Mouse (Mus musculus): Measurements from ENCODE around the gene Lrrc75a. TPM values are rescaled to one million over a fixed set of nuclear protein-coding genes. Genes with fewer than 3 reads are reported as not detected.

Lrrc75a gene
- polyA plus RNA-seq, 1 experiment from 2014 or later = 18.6 TPM

DNA sequence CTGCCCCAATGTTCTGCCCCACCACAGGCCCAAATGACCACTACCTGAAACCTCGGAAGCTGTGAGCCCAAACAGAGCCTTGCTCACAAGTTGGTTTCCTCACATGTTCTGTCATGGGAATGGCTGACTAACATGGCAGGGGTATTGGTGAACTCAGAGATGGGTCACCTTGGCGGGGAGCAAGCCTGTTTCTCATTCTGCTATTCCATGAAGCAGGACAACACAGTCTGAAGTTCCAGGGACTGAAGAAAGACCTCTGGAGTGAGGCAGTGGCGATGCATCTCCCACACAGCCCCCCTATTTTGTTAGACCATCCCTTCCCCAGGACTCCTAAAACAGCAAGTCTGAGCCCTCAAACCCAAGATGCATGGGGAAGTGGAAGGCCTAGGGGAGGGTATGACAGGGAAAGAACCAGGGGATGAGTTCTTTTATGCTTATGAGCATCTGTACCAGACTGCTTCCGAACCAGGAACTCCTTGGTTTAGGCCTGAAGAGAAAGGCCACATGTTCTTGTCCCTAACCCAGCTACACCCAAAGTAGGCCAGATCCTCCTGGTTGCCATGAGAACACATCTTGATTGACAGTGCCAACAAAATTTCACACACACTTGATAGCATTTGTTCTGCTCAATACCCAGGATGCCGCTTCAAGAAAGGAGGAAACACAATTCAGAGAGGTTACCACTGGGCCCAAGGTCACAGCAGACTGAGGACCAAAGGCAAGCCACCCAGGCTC lies 3.6 kb downstream of the Lrrc75a start:
- H3K9me3 ChIP-seq (replicated peaks) = no peaks in the 10 kb centered on the region
- H3K27ac ChIP-seq (ENCODE audit: poor library complexity, severe bottlenecking) = peak overlapping the region; percentile 95
- peak overlapping the region; percentile 96 for H3K4me2 ChIP-seq
- no peaks in the 10 kb centered on the region; the same call in 1 of the 2 replicates for H3K36me3 ChIP-seq
- peak overlapping the region; percentile 97; the same call in 1 of the 2 replicates for H3K9ac ChIP-seq
- ATAC-seq (ENCODE audit: insufficient number of reproducible peaks, low FRiP score) = no peak
- 0 out of 2 replicates have a peak overlapping the region, but pooled peaks have one; percentile 98 for H3K4me3 ChIP-seq
- WGBS = 82% methylated on average over 5 of the region's 5 CpGs
- peaks cover 78% of the 10 kb centered on the region for H3K4me1 ChIP-seq (replicated peaks)
- H3K27me3 ChIP-seq (replicated peaks) = no peaks in the 10 kb centered on the region

DNA sequence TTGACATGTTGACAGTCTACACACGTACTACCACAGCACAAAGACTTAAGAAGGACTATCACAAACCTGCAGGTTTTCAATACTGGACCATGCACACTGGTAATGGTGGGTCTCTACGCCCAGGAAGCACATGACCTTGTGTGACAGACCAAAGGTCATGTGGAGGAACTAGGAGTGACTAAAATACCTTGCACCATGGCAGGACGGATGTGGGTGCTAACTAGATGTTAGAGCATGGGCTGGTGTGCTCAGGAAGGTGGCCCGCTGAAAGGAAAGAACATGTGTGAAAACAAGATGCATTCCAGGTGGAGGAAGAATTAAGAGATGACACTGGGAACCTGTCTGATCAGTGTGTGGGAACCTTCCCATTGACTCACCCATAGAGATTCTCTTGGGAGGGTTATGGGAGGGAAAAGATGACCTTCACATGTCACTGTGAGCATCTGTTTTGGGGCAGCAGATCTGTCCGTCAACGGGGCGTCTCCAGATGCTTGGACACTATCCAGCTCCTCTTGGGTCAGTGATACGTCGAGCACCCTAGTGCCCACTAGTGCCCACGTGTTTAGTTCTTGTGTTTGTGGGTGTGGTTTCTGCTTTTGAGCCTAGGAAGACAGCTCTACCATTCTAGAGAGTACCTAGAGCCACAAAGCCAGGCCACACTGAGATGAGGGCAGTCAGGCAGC lies 4.5 kb downstream of the Lrrc75a start:
- no peak overlapping the region for H3K4me3 ChIP-seq
- 63% methylated on average over 10 of the region's 10 CpGs for WGBS
- peak overlapping the region; percentile 95 for H3K27ac ChIP-seq (ENCODE audit: poor library complexity, severe bottlenecking)
- H3K4me1 ChIP-seq (replicated peaks) = peaks cover 87% of the 10 kb centered on the region
- 0 out of 2 replicates have a peak overlapping the region, but pooled peaks have one; percentile 3 for H3K4me2 ChIP-seq
- 0 out of 2 replicates have a peak overlapping the region, but pooled peaks have one; percentile 54 for H3K9ac ChIP-seq
- ATAC-seq (ENCODE audit: insufficient number of reproducible peaks, low FRiP score) = no peak
- no peaks in the 10 kb centered on the region for H3K9me3 ChIP-seq (replicated peaks)
- H3K27me3 ChIP-seq (replicated peaks) = no peaks in the 10 kb centered on the region
- H3K36me3 ChIP-seq = no peaks in the 10 kb centered on the region; the same call in 1 of the 2 replicates

GRCm38 (mm10) chr11:62643011-62643631 lies 5.2 kb downstream of the Lrrc75a start:
- peak overlapping the region; percentile 95 for H3K27ac ChIP-seq (ENCODE audit: poor library complexity, severe bottlenecking)

DNA sequence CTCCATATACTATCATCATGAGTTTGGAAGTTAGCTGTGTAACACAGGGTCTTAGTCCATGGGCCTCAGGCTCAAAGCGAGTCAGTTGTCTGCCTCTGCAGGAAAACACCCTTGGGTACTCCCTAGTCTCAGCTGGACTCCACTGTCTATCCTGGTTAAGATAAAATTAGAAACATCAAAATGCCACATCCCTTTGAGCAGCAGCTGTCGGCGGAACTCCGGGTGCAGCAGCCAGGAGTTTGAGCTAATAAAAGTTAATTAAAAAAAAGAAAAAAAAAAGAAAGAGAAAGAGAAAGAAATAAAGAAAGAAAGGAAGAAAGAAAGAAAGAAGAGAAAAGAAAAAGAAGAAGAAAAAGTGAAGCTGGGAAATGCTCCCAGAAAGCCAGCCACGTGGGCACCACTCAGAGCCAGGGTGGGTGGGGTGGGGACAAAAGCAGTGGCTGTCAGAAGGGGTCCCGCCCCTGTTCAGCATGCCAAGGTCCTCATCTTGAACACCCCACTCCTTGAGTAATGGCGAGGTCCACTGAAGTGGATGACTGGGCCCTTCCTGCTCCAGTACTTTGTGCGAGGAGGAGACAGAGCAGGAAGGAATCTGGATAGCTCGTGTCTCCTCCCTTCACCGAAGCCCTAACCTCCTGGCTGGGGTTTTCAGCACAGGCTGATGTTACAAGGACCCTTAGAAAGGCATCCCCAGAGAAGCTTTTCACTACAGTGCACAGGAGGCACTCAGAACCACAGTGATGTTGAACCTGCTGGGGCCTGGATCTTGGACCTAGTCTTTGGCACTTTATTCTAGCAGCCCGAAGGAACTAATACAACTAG lies 6.1 kb downstream of the Lrrc75a start:
- WGBS = 37% methylated on average over 11 of the region's 11 CpGs

More at GRCm38 (mm10) chr11:62643011-62643631, 5.2 kb downstream of the Lrrc75a start:
- 0 out of 2 replicates have a peak overlapping the region, but pooled peaks have one; percentile 37 for H3K4me2 ChIP-seq
- WGBS = 55% methylated on average over 8 of the region's 8 CpGs
- H3K9ac ChIP-seq = peak overlapping the region; percentile 54; the same call in 1 of the 2 replicates
- no peak overlapping the region for H3K4me3 ChIP-seq
- H3K9me3 ChIP-seq (replicated peaks) = no peaks in the 10 kb centered on the region
- no peaks in the 10 kb centered on the region for H3K27me3 ChIP-seq (replicated peaks)
- H3K36me3 ChIP-seq = no peaks in the 10 kb centered on the region; the same call in 1 of the 2 replicates
- H3K4me1 ChIP-seq (replicated peaks) = peaks cover 94% of the 10 kb centered on the region
- ATAC-seq (ENCODE audit: insufficient number of reproducible peaks, low FRiP score) = no peak

DNA sequence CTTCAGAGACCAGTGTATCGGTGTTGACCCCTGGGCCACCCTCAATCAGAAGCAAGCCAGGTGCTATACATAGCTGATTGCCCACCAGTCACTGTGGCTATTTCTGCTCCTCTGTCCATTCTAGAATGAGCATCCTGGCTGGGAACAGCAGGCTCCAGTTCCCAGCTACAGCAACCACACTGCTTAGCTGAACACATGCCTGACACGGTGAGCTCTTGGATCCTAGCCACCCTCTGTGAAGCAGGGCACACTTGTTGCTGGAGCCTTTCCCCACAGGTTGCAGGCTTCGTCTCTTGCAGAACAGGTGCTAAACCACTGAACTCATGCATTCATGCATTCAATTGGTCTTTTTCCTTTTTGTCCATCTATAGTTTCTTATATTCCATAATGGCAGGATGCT lies 7.9 kb downstream of the Lrrc75a start:
- WGBS = 48% methylated on average over 3 of the region's 3 CpGs
- no peak overlapping the region for H3K4me3 ChIP-seq
- no peaks in the 10 kb centered on the region; the same call in 1 of the 2 replicates for H3K36me3 ChIP-seq
- peak overlapping the region; percentile 79 for H3K27ac ChIP-seq (ENCODE audit: poor library complexity, severe bottlenecking)
- no peak overlapping the region for H3K4me2 ChIP-seq
- H3K9me3 ChIP-seq (replicated peaks) = no peaks in the 10 kb centered on the region
- peaks cover 96% of the 10 kb centered on the region for H3K4me1 ChIP-seq (replicated peaks)
- no peaks in the 10 kb centered on the region for H3K27me3 ChIP-seq (replicated peaks)
- no peak for ATAC-seq (ENCODE audit: insufficient number of reproducible peaks, low FRiP score)
- H3K9ac ChIP-seq = peak overlapping the region; percentile 32; the same call in 1 of the 2 replicates

More for the DNA sequence above, 6.1 kb downstream of the Lrrc75a start:
- H3K4me1 ChIP-seq (replicated peaks) = peaks cover 96% of the 10 kb centered on the region
- no peaks in the 10 kb centered on the region for H3K9me3 ChIP-seq (replicated peaks)
- ATAC-seq (ENCODE audit: insufficient number of reproducible peaks, low FRiP score) = no peak
- H3K27me3 ChIP-seq (replicated peaks) = no peaks in the 10 kb centered on the region
- H3K4me3 ChIP-seq = no peak overlapping the region
- no peaks in the 10 kb centered on the region; the same call in 1 of the 2 replicates for H3K36me3 ChIP-seq
- H3K9ac ChIP-seq = peak overlapping the region; percentile 54
- peak overlapping the region; percentile 95 for H3K27ac ChIP-seq (ENCODE audit: poor library complexity, severe bottlenecking)
- peak overlapping the region; percentile 37 for H3K4me2 ChIP-seq

DNA sequence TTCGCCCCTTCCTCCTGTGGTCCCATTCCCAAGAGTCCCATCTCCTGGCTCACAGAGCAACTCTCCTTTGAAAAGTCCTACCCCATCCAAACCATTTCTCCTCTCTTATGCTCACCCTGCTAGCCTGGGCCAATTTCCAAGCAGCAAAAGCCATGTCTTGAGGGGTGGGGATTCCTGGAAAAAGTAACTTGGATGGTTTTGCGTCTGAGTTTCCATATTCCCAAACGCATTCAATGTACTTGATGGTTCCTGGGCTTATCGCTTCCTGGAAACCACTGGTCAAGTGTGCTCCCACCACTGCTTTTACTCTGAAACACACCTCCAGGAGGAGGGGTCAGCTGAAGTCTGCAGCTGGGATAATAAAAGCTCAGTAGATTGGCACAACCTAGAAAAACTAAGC lies 9.9 kb downstream of the Lrrc75a start:
- no peaks in the 10 kb centered on the region for H3K9me3 ChIP-seq (replicated peaks)
- 73% methylated on average over 4 of the region's 4 CpGs for WGBS

GRCm38 (mm10) chr11:62637806-62638205 lies 10.5 kb downstream of the Lrrc75a start:
- peak overlapping the region; percentile 84 for H3K27ac ChIP-seq (ENCODE audit: poor library complexity, severe bottlenecking)

More for the DNA sequence above, 9.9 kb downstream of the Lrrc75a start:
- ATAC-seq (ENCODE audit: insufficient number of reproducible peaks, low FRiP score) = no peak
- no peaks in the 10 kb centered on the region for H3K27me3 ChIP-seq (replicated peaks)
- H3K4me2 ChIP-seq = no peak overlapping the region
- no peaks in the 10 kb centered on the region for H3K36me3 ChIP-seq
- peak overlapping the region; percentile 20; the same call in 1 of the 2 replicates for H3K9ac ChIP-seq
- H3K27ac ChIP-seq (ENCODE audit: poor library complexity, severe bottlenecking) = no peak overlapping the region
- peaks cover 86% of the 10 kb centered on the region for H3K4me1 ChIP-seq (replicated peaks)
- H3K4me3 ChIP-seq = no peak overlapping the region

GRCm38 (mm10) chr11:62637401-62637800 lies 10.9 kb downstream of the Lrrc75a start:
- peak overlapping the region; percentile 84 for H3K27ac ChIP-seq (ENCODE audit: poor library complexity, severe bottlenecking)
- peaks cover 76% of the 10 kb centered on the region for H3K4me1 ChIP-seq (replicated peaks)
- no peaks in the 10 kb centered on the region for H3K27me3 ChIP-seq (replicated peaks)
- WGBS = 66% methylated on average over 5 of the region's 5 CpGs
- 0 out of 2 replicates have a peak overlapping the region, but pooled peaks have one; percentile 25 for H3K9ac ChIP-seq
- H3K4me3 ChIP-seq = no peak overlapping the region
- no peak for ATAC-seq (ENCODE audit: insufficient number of reproducible peaks, low FRiP score)
- peak overlapping the region; percentile 38 for H3K4me2 ChIP-seq
- no peaks in the 10 kb centered on the region for H3K9me3 ChIP-seq (replicated peaks)
- H3K36me3 ChIP-seq = no peaks in the 10 kb centered on the region

More at GRCm38 (mm10) chr11:62637806-62638205, 10.5 kb downstream of the Lrrc75a start:
- no peak overlapping the region for H3K9ac ChIP-seq
- no peak for ATAC-seq (ENCODE audit: insufficient number of reproducible peaks, low FRiP score)
- H3K36me3 ChIP-seq = no peaks in the 10 kb centered on the region
- H3K27me3 ChIP-seq (replicated peaks) = no peaks in the 10 kb centered on the region
- H3K9me3 ChIP-seq (replicated peaks) = no peaks in the 10 kb centered on the region
- WGBS = 78% methylated on average over 6 of the region's 6 CpGs
- peaks cover 80% of the 10 kb centered on the region for H3K4me1 ChIP-seq (replicated peaks)
- no peak overlapping the region for H3K4me3 ChIP-seq
- H3K4me2 ChIP-seq = no peak overlapping the region

- H3K27ac ChIP-seq (ENCODE audit: poor library complexity, severe bottlenecking) = peak overlapping the region; percentile 84
These were observed 11.5 kb downstream of the Lrrc75a start for GRCm38 (mm10) chr11:62636840-62637221.

More at GRCm38 (mm10) chr11:62636840-62637221, 11.5 kb downstream of the Lrrc75a start:
- ATAC-seq (ENCODE audit: insufficient number of reproducible peaks, low FRiP score) = 0 out of 2 replicates have a peak, but pooled peaks have one; percentile 58
- H3K36me3 ChIP-seq = no peaks in the 10 kb centered on the region
- no peak overlapping the region for H3K4me3 ChIP-seq
- H3K27me3 ChIP-seq (replicated peaks) = no peaks in the 10 kb centered on the region
- H3K9me3 ChIP-seq (replicated peaks) = no peaks in the 10 kb centered on the region
- H3K4me1 ChIP-seq (replicated peaks) = peaks cover 72% of the 10 kb centered on the region
- 59% methylated on average over 3 of the region's 3 CpGs for WGBS
- H3K9ac ChIP-seq = peak overlapping the region; percentile 41; the same call in 1 of the 2 replicates
- peak overlapping the region; percentile 38 for H3K4me2 ChIP-seq
